Mouse (Mus musculus) 416B (cell line): ENCODE measurements at regions not wholly inside any gene's neighbourhood (a gene's known extent, or its start where the extent isn't known, plus 50 kb on each side); places are given as distances from the start of the nearest gene placed in this dataset.

ENCODE experiments used
- DNase-seq: peaks from one replicate; pipeline ENCODE4 v3.0.0; 2011; ENCODE audit warnings: low read depth

DNA sequence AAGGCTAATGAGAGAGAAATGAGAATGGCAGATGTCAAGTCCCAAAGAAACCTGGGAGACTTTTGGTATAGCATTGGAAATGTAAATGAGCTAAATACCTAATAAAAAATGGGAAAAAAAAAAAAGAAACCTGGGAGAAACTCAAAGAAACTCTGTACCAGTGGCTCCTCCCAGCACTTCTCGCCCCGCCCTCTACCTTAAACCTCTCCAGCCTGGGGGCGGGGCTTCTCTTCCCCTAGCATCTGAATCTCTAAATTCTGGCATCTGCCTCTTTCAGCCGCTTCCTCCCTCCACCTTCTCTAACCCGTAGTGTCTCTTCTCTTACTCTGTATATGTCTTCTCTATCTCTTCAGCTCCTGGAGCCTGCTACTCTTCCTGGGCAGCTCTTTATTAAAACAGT lies 53.2 kb downstream of the Gpr6 start:
- DNase-seq: no peak

DNA sequence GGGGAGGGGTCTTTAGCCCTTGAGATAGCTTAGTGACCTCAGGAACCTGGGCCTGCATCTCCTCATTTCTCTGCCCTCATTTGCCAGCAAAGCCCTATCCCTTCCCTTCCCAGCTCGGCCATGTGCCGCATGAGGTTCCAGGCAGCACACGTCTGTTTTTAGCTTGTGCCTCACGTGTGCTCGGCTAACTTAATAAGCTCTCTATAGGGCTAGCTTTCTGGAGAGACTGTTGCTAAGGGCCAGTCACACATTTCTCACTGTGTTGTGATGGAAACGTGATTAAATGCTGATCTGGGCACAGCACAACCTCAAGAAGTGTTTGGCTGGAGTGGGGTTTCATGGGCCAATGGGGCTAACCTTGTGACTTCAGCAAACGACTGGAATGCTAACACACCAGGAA lies 55.5 kb downstream of the Gpr6 start:
- no peak for DNase-seq

DNA sequence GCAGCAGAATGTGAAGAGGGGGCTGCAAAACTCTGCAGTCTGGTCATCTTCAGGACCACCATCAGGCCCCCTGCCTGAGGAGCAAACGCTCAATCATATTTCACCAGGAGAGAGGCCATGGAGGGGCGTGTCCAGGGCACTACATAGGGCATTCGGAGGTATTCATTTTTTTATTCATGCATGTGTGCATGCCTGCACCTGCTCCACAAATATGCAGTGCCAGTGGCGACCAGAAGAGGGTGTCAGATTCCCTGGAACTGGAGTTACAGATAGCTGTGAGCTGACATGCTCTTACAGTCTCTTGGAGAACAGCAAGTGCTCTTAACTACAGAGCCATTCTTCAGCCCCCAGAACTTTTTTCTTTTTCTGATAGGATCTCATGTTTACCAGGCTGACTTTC lies 56.4 kb downstream of the Gpr6 start:
- DNase-seq: peak; percentile 57

DNA sequence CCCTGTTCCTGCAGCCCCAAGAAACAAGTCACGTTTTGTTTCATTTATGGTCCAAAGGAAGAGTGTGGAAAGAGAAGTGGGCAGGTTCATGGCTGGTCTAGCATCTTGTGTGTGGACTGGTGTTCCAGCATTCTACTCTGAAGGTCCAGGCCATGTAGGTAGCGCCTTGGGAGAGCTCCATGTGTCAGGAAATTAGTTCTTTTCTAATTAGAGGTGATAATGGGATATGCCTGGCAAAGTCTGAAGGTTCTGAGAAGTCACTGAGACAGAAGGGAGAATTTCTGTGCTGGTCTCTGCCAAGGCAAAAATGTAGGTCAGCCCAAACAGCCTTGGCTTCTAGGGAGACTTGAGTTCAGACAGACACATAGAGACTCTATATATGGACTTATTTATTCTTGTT lies 61.5 kb downstream of the Gpr6 start:
- no peak for DNase-seq

DNA sequence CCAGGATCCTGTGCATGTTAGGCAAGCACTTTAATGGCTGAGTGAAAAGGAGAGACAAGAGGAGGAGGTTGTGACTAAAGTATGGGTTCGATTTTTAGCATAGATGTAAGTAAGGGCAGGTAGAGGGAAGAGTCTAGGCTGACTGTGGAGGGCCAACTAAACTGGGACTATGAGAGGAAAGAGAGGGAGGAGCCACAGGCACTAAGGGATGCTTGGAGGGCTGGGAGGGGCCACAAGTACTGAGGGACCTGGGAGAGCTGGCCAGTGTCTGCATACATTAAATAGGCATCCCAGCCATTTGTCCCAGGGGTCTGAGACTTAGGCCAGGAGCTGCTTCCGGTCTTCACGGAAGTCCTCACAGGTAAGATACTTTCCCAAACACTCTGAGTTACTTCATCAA lies 64.2 kb downstream of the Gpr6 start:
- DNase-seq: no peak

DNA sequence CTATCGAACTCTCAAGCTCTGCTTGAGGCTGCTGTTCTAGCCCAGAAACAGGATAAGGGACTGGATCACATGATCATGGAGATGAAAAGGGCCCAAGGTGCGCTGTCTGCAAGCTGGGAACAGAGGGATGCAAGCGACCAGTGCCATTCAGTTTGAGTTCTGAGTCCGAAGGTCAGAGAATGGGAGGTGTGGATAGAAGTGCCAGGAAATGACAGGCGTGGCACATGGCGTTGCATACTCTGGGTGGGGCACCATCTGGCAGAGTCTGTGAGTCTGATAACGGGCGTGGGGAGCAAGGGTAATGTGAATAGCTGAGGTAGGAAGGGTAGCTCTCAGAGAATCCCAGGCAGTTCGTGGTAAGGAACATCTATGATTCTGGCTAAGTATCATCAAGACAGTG lies 65.5 kb downstream of the Gpr6 start:
- DNase-seq: no peak

DNA sequence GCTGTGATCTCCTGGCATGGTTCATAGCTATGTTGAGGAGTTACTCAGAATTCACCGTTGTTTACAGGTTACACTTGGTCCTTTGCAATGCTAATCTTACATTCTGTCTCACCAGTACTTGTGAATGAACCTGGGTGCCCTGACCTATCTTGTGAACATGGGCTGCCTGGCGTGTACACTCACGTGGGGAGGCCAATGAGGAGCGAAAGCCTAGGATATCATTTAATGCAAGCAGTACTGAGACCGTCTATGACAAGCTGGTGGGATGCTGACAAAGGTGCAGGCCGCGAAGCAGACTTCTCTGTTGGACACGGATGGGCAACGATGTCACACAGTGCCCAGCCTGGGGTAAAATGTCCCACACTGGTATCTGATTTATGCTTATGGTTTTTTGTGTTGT lies 66.3 kb downstream of the Gpr6 start:
- no peak for DNase-seq

DNA sequence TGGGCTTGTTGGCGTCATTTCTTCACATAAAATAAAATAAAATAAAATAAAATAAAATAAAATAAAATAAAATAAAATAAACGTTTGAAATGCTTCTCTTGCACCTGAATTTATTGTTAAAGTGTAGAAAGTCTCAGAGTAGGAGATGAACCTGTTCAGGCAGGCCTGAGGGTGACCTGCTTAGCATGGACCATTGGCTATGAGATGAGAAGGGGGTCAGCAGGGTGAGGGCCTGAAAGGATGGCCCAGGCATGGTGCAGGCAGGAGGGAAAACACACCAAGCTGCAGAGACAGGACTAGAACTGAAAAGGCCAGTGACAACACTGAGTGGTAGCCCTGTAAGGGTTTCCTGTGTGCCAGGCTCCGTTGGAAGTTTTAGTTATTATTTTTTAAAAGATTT lies 67.3 kb downstream of the Gpr6 start:
- no peak for DNase-seq

DNA sequence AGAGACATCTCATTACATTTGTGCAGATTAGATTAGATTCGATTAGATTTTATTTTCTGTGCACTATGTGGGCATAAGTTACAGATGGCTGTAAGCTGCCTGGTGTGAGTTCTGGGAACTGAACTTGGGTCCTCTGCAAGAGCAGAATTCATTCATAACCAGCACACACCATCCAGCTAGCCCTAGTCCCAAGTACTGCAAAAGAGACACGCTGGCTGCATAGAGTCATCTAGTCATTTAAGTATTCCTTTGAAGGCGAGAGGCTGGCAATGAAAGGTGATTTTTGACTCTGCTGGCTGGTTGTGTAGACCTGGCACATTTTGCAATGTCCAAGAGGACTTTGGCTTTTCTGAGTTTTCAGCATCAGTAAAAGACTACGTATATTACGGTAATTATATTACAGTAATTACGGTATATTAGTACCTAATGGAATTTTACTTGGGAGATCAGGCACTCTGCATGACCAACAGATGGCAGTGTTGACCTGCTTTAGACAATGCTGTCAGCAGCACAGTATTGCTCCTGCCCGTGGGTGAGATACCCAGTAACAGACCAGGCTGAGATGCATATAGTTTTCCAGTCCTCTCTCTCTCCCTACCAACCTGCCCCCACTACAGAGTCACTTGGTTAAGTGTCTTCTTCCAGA lies 67.9 kb downstream of the Gpr6 start:
- peak; percentile 86 for DNase-seq

DNA sequence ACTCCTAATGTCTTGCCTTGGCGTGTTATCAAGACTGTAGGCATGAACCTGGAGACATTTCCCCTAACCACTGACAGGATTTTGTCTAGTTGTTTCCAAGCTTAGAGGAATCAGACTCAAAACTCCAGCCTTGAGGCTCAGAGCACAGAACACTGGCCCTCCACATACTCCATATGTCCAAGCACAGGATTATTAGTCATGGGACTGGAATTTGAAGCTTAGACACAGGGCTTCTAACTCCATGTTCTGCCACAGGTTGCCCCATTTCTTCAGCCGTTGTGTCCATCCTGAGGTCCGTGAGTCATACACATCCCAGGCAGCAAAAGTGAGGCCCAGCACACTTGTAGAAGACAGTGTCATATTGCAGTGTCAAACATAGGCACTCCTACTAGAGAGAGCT lies 68.9 kb downstream of the Gpr6 start:
- DNase-seq: peak; percentile 37

DNA sequence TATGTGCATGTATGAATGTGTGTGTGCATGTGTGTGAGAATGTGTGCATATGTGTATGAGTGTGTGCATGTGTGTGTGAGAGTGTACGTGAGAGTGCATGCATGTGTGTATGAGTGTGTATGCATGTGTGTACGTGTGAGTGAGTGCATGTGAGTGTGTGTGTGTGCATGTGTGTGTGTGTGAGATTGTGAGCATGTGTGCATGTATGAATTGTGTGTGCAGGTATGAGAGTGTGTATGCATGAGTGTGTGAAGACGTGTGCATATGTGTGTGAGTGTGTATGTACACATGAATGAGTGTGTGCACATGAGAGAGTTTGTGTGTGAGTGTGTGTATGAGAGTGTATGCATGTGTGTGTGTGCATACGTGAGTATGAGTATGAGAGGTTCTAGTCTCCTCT lies 71.1 kb downstream of the Gpr6 start:
- no peak for DNase-seq

DNA sequence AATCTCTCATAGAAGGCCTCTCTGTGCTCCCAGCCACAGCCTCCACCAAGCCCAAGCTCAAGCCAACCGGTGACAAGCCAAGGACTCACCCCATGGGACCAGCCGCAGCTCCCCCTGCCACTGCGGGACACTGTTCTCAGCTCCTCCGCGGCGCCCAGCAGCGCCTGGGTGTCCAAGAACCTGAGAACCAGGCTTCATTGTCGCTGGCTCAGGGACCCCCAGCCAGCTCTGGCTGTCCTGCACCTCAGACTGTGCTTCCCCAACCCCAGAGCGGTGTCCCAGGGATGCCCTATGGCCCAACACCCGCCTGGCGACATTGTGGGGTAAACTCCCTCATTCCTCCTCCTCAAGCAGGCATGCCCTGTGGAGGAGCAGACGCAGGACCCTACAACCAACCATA lies 72.6 kb downstream of the Gpr6 start:
- no peak for DNase-seq

DNA sequence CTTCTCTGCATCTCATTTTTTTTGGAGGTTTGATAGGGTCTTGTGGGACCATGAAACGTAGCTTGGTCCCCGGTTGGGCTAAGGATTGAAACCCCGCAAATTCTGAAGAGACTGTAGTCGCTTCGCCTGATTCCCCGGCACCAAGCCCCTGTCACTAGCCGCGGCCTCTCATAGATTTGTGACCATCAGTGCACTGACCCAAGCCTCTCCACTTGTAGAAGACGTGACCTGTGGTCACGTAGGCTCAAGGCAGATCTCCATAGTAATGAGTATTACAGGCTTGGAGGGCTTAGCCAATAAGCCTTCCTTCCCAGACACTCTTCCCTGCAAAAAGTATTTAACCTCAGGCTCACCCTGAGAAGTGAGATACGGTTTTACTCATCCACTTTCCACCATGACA lies 73.3 kb downstream of the Gpr6 start:
- no peak for DNase-seq

DNA sequence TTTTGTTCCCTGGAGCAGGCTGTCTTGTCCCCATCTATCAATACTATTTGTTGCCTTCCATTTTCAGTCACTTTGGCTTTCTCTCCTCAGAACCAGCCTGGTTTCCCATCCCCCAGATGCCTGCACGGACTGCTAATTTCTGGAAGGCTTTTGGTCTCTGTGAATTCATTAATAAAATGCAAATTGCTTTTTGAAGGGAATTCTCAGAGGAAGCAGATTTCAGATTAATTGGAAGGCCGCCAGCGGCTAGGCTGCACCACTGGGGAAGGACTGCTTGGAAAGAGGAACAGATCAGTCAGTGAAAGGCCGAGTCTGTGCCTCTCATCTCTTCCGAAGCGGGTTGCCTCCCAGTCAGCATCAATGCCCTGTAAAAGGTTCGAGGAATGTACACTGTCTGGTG lies 73.8 kb downstream of the Gpr6 start:
- DNase-seq: no peak

DNA sequence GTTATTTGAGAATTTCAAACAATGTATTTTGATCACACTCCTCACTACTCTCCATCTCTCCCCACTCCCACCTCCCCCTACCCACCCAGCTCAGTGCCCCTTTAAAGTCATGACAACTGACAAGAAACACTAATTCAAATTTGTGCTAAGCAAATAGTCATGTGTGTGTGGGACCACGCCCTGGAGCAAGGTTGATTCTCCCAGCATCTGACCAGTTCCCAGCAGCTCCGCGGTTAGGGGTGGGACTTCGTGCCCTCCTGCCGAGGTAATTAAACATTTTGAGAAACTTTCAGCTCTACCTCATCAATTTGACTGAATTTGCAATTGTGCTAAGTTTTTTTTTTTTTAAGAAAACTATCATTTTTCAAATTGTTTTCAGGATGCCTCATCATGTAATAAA lies 74.5 kb downstream of the Gpr6 start:
- no peak for DNase-seq
